Mouse (Mus musculus): ENCODE data around the gene Ms4a4d.
"Not testable (repeated sequence)": the region's sequence is repeated elsewhere in the genome, so short reads cannot be mapped to it uniquely, and the experiment has no call there.

Gene Ms4a4d

DNA sequence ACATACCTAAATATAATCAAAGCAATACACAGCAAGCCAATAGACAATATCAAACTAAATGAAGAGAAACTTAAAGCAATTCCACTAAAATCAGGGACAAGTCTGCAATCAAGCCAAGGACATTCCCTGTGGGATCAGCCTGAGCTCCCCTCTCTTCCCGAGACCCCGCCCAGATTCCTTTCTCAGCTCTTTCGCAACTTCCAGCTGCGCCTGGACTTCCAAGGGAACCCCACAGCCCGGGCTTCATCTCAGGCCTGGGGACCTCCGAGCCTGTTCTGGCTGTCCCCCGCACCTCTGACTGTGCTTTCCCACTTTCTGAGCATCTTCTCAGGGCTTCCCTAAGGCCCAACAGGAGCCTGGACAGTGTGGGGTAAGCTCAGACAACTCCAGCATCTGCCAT, at the start of gene Ms4a4d:
Ms4a4d (plus strand) TSS at position 209 of the 400 bp plus-strand sequence.
- DNase-seq (ENCODE audit: low spot score in 2 of 2) = peak in 1 of 2 experiments; percentile 39

DNA sequence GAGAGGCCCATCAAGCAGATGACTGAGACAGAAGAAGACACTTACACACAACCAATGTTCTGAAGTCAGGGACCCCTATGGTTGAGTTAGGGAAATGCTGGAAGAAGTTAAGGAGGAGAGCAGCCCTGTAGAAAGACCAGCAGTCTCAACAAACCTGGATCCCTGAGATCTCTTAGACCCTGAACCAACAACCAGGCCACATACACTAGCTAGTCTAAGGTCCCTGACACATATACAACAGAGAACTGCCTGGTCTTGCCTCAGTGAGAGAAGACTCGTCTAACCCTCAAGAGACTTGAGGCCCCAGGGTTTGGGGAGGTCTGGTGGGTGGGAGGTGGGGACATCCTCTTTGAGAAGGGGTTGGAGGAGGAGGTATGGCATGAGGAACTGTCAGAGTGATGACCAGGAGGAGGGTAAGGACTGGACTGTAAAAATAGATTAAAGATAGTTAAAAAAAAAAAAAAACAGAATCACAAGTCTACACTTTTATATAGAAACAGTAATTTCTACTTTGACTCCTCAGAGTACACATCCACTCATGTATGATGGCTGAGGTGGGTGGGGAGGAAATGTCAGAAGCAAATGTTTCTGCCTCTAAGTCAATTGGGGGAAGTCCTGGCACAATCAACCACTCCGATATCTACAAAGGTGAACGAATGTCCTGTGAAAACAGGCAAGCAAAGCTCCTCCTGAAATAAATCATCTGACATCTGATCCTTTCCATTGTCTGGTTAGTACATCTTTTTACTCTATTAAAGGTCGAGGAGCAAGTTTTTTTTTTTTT, 45.0 kb upstream of the Ms4a4d start:
- DNase-seq (ENCODE audit: low spot score in 2 of 2) = no peak

DNA sequence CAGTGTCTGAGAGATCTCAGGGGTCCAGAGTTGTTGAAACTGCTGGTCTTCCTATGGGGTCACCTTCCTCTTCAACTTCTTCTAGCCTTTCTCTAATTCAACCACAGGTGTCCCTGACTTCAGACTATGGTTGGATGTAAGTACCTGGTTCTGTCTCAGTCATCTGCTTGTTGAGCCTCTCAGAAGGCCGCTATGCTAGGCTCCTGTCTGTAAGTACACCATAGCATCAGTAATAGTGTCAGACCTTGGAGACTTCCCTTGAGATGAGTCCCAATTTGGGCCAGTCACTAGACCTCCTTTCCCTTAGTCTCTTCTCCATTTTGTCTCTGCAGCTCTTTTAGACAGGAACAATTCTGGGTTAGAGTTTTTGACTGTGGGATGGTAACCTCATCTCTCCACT, 43.9 kb upstream of the Ms4a4d start:
- DNase-seq (ENCODE audit: low spot score in 2 of 2) = no peak

DNA sequence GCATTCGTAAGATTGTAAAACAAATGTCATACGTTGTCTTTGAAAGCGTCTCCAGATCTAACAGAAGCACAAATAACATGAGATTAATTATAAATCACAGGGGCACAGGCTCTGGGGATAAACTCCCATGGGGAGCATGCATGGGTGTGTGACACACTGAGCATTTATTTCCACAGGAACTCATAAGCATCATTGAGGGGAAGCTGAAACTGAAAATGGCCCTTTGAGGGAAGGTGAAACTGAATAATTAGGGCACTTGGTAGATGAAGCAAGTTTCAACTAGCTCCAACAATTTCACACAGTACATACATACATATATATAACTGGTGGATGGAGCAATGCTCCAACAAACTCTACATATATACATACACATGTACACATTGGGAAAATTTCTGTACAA, 42.1 kb upstream of the Ms4a4d start:
- no peak for DNase-seq (ENCODE audit: low spot score in 2 of 2)

DNA sequence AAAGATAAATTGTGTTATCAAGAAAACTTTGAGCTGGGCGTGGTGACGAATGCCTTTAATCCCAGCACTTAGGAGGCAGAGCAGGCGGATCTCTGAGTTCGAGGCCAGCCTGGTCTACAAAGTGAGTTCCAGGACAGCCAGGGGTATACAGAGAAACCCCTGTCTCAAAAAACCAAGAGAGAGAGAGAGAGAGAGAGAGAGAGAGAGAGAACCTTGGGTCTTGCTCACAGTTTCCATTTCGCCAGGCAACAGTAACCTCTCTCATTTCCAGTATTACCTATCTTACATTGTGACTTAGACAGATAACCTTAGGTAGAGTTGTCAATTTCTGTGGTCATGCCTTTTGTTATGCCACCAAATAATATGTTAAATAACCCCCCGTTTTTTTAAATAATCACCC, 40.2 kb upstream of the Ms4a4d start:
- no peak for DNase-seq (ENCODE audit: low spot score in 2 of 2)

DNA sequence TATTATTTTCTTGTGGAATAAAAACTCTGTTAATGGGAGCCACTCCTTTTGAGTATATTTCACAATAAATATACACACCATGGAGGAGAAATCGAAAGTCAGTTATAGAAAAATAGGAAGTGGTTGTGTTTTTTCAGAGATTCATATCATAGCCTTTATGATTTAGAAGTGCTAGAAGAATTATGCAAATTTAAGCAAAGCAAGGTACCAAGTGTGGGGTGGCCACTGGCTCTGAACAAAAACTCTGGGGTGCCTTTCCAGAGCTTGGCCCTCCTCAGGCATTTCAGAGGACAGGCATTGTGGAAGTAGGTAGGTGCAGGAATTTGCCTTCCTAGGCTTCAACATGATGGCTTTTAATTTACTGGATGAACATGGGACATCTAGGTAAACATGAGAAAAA, 39.3 kb upstream of the Ms4a4d start:
- not testable (repeated sequence) for DNase-seq (ENCODE audit: low spot score in 2 of 2)

DNA sequence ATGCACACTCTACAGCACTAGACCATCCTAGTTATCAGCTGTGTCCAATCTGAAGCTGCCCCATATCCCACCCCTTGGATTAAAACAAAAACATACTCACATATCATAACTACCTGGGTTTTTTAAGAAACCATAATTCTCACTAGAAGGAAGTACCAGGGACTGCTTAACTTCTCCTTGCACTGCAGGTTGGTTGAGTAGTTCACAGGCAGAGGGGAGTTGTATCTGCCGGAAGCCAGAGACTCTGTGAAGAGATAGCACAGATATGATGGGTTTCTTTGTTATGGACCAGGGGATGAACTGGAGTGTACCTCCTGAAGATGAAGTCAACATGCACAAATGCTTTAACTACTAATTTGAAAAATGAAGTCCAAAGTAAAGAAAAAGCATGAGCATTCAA, 35.8 kb upstream of the Ms4a4d start:
- no peak for DNase-seq (ENCODE audit: low spot score in 2 of 2)

DNA sequence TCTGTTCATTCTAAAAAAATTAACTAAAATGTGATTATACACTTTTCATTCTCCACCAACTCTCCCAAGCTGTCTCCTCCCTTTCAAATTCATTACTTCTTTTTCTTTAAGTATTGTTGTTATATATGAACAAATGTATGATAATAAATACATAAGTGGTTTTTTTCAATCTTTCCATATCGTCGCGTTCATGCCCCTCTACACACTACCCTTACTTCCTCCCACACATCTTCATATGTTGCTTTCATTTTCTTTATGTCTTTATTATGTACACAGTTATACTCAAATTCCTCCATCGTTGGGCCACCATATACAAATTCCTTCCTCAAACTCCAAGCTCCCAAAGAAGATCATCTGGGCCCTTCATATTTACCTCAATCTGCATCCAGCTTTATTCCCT, 35.3 kb upstream of the Ms4a4d start:
- DNase-seq (ENCODE audit: low spot score in 2 of 2) = no peak

DNA sequence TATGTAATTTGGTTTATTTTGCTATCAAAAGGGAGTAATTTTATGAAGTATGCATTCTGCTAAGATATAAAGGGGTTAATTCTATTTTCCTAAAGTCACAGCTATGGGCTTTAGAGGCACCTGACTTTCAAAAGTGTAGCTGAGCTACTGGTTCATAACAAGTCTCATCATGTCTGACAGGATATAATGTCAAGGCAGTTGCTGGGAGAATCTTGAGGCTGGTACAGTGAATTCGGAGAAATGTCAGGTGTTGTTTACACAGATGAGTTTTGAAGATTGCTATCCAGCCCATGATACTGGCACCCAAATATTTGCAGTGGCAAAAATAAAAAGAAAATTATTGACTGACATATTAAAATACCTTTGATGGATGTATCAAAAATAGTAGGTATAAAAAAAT, 31.7 kb upstream of the Ms4a4d start:
- DNase-seq (ENCODE audit: low spot score in 2 of 2) = no peak

DNA sequence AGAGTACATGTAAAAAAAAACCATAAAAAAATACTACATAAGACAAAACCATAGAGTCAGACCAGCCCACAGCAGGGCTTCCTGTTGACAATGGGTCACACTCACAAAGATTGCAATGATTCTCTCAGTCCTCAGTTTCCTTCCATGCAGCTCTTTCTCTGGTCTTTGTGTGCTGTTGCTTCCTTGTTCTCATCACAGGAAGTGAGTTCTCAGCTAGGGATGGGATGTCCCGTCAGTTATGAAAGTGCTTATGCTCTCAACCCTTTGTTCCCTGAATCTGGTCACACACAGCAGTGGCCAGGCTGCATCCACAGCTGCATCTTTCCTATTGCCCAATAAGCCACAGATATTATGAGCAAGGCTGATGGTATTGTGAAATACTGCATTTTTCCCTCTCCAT, 23.1 kb upstream of the Ms4a4d start:
- no peak for DNase-seq (ENCODE audit: low spot score in 2 of 2)

DNA sequence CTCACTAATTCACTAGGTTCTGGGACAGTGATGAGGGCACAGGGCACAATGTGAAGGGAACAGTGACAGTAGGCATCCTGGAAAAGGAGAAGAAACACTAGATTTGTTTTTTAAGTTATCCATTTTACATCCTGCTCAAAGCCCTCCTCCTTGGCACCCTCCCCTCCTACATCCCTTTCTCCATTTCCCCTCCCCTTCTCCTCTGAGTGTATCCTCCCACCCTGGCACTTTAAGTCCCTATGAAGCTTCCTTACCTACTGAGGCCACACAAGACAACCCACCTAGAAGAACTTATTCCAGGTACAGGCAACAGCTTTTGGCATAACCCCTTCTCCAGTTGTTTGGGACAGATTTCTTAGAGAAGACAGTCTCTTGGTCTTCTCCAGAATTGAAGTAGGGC, 20.4 kb upstream of the Ms4a4d start, which contains the start of gene Ms4a6b:
Ms4a6b (plus strand) TSS at position 267 of the 400 bp plus-strand sequence.
- no peak for DNase-seq (ENCODE audit: low spot score in 2 of 2)

DNA sequence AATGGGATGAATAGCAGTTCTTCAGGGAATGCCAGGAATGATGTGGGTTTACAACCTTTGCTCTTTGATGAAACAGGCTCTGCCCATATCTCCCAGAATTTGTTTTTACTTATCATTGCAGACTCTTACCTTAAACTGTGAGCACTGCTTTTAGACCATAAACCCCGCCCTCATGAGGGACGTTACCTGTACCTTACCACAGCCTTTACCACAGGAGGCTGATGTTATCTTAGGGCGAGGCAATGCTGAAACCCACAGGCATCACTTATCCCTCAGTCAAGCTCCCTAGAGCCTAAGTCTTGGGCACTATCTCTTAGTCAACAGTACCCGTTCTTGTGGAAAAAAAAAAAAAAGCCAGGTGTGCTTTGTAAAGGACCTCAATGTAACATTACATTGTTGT, 19.8 kb upstream of the Ms4a4d start:
- DNase-seq (ENCODE audit: low spot score in 2 of 2) = no peak

DNA sequence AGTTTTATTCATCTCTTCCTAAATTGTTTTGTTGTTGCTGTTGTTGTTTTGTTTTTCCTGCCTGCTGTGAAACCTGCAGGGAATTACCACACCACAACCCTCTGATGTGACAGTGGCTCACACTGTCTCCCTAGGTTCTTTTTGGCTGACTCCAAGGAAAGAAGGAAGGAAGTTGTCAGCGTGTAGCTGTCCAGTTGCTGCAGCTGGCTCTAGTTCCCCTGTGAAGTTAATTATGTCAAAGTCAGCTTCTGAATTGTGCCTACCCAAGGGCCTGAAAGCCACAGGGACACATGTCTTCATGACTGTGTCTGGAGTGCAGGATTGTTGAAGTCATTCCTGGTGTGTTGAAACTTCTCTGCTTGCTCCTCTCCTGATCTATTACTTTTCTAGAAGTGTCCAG, 19.2 kb upstream of the Ms4a4d start:
- DNase-seq (ENCODE audit: low spot score in 2 of 2) = not testable (repeated sequence)

DNA sequence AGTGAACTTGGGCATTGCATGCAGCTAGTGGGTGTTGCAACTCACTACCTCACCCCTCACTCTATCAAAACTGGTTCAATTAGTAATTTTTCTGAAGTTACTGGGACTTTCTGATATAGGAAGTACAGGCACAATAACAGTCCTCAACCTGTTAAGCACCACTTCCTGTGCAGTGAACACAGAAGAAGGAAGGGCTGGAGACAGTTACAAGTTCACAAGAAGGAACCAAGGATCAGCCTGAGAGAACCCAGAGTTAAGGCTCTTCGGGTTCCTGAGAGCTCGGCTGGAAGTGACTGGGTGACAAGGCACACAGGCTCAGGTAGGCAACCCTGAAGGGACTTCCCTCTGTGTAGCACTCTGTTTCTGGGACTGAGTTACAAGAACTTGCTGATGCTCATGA, 18.2 kb upstream of the Ms4a4d start:
- DNase-seq (ENCODE audit: low spot score in 2 of 2) = not testable (repeated sequence)

DNA sequence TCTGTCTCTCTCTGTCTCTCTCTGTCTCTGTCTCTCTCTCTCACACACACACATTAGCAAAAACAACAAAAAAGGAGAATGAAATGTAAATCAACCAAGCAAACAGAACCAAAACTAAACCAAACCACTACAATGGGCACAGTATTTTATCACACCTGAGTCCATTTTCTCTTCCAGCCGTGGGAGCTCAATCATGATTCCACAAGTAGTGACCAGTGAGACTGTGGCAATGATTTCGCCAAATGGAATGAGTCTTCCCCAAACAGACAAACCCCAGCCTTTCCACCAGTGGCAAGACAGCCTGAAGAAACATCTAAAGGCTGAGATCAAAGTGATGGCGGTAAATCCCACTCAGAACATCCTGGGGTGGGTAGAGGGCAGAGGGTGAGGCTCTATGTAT, 16.5 kb upstream of the Ms4a4d start:
- no peak for DNase-seq (ENCODE audit: low spot score in 2 of 2)

DNA sequence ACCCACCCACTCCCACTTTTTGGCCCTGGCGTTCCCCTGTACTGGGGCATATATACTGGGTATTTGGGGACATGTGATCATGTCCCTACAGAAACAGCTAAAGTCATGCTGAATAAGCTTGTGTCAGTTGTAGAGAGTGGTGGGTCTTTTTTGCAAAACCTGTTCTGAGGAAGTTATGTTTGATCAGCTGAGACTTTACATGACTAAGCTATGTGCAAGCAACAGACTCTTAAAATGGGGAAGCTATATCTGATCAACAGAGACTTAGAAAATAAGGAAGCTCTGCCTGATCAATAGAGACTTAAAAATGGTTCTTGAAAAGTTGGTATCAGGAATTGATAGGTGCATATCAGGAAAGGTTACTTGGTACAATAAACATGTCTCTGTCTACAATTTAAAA, 3.2 kb upstream of the Ms4a4d start:
- no peak for DNase-seq (ENCODE audit: low spot score in 2 of 2)

DNA sequence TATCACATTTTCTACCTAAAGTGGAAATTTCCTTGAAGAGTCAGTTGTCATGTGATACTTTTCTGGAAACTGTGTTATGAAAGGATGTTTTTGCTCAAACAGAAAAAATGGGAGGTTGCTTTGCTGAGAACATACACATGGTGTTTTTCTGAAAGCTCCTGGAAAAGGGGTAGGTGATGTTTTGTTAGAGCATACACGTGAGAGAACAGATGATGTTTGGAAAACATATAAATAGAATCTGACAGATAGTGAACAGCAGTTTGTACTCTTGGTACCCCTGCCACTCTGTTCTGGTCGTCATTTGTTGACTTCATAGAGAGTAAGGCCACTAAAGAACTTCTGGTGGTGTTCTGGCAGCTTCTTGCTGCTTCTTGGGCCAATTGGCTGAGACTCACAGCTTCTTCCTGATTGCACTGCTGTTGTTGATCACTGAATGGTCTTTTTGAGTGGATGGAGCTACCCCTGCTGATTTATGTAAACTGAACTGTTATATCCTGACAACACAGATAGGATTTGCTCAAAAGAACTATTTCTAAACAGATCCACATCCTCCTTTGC, 2.6 kb upstream of the Ms4a4d start:
- peak in 1 of 2 experiments; percentile 55 for DNase-seq (ENCODE audit: low spot score in 2 of 2)

DNA sequence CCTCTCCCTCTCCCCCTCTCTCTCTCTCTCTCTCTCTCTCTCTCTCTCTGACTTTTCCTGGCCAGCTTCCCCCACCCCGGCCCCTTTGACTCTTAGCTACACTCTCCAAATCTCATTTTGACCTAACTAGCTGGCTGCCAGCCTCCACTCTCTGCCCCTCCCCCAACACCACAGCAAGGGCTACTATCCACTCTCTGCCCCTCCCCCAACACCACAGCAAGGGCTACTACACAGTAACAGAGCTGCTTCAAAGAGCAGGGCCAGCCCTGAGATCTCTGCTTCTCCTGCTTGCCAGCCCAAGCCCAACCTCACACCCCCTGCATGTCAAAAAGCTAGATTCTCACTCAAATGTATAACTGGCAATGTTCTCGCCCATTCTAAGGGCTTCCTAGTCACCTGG, 735 bp downstream of the Ms4a4d start:
- DNase-seq (ENCODE audit: low spot score in 2 of 2) = no peak

DNA sequence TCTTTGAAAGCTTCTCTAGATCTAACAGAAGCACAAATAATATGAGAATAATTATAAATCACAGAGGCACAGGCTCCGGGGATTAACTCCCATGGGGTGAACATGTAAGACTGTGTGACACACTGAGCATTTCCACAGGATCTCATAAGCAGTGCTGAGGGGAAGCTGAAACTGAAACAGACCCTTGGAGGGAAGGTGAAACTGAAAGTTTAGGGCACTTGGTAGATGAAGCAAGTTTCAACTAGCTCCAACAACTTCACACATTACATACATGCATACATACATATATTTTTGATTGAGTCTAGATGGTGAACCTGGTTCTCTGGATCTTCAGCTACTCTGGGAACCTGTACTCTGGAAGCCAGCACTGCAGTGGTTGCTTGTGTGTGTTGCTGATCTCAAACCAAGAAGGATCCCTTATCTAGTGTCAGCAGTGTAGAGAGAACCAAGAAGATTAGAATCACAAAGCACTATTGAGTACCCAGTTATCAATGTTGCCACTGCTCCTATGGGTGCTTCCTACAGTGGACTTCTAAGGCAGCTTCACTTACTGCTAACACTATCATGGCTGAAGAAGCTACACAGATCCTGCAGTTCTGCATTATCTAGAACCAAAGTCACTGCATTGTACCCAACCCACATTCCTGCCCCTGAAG, 3.7 kb downstream of the Ms4a4d start:
- DNase-seq (ENCODE audit: low spot score in 2 of 2) = not testable (repeated sequence)

DNA sequence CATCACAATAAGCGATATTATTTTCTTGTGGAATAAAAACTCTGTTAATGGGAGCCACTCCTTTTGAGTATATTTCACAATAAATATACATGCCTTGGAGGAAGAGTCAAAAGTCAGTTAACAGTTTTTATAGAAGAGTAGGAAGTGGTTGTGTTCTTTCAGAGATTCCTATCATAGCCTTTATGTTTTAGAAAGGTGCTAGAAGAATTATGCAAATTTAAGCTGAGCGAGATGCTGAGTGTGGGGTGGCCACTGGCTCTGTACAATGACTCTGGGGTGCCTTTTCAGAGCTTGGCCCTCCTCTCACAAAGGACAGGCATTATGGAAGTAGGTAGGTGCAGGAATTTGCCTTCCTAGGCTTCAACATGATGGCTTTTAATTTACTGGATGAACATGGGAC, 7.8 kb downstream of the Ms4a4d start:
- not testable (repeated sequence) for DNase-seq (ENCODE audit: low spot score in 2 of 2)

DNA sequence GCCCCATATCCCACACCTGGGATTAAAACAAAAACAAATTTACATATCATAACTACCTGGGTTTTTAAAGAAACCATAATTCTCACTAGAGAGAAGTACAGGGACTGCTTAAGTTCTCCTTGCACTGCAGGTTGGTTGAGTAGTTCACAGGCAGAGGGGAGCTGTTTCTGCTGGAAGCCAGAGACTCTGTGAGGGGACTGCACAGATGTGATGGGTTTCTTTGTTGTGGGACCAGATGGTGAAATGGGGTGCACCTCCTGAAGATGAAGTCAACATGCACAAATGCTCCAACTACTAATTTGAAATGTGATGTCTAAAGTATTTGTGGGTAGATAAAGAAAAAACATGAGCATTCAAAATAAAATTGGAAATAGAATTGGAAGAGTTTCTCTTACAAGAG, 11.3 kb downstream of the Ms4a4d start:
- no peak for DNase-seq (ENCODE audit: low spot score in 2 of 2)

DNA sequence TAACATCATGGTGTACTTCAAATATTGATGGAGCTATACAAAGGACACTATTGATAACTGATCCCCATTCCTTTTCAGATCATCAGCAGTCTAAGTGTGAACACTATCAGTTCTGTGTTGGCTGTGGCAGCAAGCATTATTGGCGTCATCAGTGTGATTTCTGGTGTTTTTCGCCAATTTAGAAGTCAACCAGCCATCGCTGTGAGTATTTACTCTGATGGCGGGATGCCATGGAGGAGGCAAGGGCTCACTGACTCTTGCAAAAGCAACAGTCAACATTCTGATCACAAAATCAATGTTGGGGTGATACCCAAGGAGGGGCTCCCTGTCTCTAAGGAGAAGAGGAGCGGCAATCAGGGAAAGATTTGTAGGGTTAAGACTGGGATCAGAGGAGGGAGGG, 18.1 kb downstream of the Ms4a4d start:
- DNase-seq (ENCODE audit: low spot score in 2 of 2) = no peak

DNA sequence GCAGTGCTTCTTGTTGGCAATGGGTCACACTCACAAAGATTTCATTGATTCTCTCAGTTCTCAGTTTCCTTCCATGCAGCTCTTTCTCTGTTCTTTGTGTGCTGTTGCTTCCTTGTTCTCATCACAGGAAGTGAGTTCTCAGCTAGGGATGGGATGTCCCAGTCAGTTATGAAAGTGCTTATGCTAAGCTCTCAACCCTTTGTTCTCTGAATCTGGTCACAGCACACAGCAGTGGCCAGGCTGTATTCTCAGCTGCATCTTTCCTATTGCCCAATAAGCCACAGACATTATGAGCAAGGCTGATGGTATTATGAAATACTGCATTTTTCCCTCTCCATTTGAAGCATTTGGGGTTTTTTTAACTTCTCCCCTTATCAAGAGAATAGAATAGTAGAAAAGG, 23.0 kb downstream of the Ms4a4d start:
- DNase-seq (ENCODE audit: low spot score in 2 of 2) = not testable (repeated sequence)
